Mouse (Mus musculus) heart, embryonic 14.5 days (tissue): ENCODE data around the gene Fam98a. TPM values are rescaled to one million over a fixed set of nuclear protein-coding genes. Genes with fewer than 3 reads are reported as not detected.

ENCODE experiments used
- ATAC-seq: fragments of 200-750 bp; cut with Nextera tagmentation; 2 replicates; pipeline ENCODE4 v1.8.0; 2017; ENCODE audit warnings: low read depth, moderate TSS enrichment; ENCODE audit not compliant: insufficient number of reproducible peaks, insufficient read depth, low FRiP score
- H3K27ac ChIP-seq, 2 experiments: fragments of 200-500 bp in 1 of 2; fragments of 300-500 bp in 1 of 2; sonication (generic) in 1 of 2; replicated peaks in 1 of 2; 2 replicates each; pipeline ENCODE4 v1.5.1; 2012 to 2014; ENCODE audit warnings: low read depth in 2 of 2, low read length in 2 of 2, control low read depth in 1 of 2, mild to moderate bottlenecking in 1 of 2, mixed read lengths in 1 of 2; ENCODE audit not compliant: control insufficient read depth in 1 of 2, insufficient read depth in 1 of 2
- H3K27me3 ChIP-seq: fragments of 300-500 bp; sonication (generic); 2 replicates; pipeline ENCODE4 v1.6.1; 2014; ENCODE audit warnings: mild to moderate bottlenecking, low read length, control low read depth; ENCODE audit not compliant: control insufficient read depth, insufficient read depth
- H3K36me3 ChIP-seq: fragments of 300-500 bp; sonication (generic); 2 replicates; pipeline ENCODE4 v1.6.1; 2014; ENCODE audit warnings: mild to moderate bottlenecking, control low read depth, low read length, mixed read lengths; ENCODE audit not compliant: control insufficient read depth, insufficient read depth
- H3K4me1 ChIP-seq, 2 experiments: fragments of 200-500 bp in 1 of 2; fragments of 300-500 bp in 1 of 2; sonication (generic) in 1 of 2; 2 replicates each; pipeline ENCODE4 v1.6.1; 2012 to 2014; ENCODE audit warnings: low read length in 2 of 2, control low read depth in 1 of 2, mixed read lengths in 1 of 2; ENCODE audit not compliant: control insufficient read depth in 2 of 2, insufficient read depth in 2 of 2
- H3K4me2 ChIP-seq: fragments of 300-500 bp; sonication (generic); 2 replicates; pipeline ENCODE4 v1.6.1; 2014; ENCODE audit warnings: mild to moderate bottlenecking, low read length
- H3K4me3 ChIP-seq, 2 experiments: fragments of 200-500 bp in 1 of 2; fragments of 300-500 bp in 1 of 2; sonication (generic) in 1 of 2; 2 replicates each; pipeline ENCODE4 v1.5.1; 2012 to 2014; ENCODE audit warnings: low read length in 2 of 2, mild to moderate bottlenecking in 2 of 2, control low read depth in 1 of 2, low read depth in 1 of 2, moderate library complexity in 1 of 2; ENCODE audit not compliant: control insufficient read depth in 1 of 2, insufficient read depth in 1 of 2
- H3K9ac ChIP-seq: fragments of 300-500 bp; sonication (generic); 2 replicates; pipeline ENCODE4 v1.6.1; 2014; ENCODE audit warnings: mild to moderate bottlenecking, low read length
- H3K9me3 ChIP-seq: fragments of 300-500 bp; sonication (generic); 2 replicates; pipeline ENCODE4 v1.6.1; 2016; ENCODE audit warnings: low read length, control low read depth; ENCODE audit not compliant: control insufficient read depth
- WGBS: fragments of 180-500 bp; shearing (Covaris S2); extraction: QIAGEN DNeasy Blood & Tissue Kit; methylation state at CpG from one replicate; pipeline ENCODE4 v1.1.7; 2014; 5-methylcytosine and 5-hydroxymethylcytosine counted together
- polyA plus RNA-seq: library from polyadenylated mRNA; unstranded; fragments of >200 nt; fragmentation: Nextera tagmentation; extraction: Ambion mirVana; gene quantifications from 2 replicates; pipeline ENCODE4 v1.2.1, GENCODE M21; 2014

Fam98a gene
- polyA plus RNA-seq, 1 experiment from 2014 or later = 8.8 TPM

DNA sequence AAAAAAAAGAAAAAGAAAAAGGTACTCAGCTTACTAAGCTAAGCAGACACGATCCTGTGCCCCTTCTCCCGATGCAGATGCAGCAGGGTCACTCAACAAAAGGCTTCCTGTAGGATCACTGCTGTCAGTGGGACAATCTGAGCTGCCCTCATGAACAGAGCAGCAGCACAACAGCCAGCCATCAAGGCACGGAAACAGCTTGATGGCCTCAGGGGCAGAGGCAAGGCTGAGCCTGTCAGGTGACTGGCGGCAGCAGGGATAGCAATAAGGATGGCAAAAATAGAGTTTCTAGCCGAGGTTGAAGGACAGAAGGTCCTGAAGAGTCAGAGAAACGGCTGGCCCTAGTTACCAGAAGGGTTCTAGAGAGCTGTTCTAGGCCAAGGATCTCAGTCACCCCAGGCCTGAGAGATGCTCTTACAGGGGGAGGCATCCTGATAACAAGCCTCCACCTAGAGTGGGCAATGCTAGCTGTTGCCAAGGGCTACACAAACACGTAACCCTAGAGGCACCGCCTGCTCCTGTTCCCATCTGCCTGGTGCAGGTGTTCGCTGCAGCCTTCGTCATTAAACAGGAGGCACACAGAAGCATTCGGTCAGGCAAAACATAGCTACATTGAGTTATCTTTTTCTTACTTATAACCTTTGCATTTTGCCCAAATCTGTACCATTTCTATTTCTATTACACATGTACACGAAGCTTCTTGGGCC lies 17.3 kb downstream of the Fam98a start:
- 62% methylated on average over 12 of the region's 12 CpGs for WGBS

DNA sequence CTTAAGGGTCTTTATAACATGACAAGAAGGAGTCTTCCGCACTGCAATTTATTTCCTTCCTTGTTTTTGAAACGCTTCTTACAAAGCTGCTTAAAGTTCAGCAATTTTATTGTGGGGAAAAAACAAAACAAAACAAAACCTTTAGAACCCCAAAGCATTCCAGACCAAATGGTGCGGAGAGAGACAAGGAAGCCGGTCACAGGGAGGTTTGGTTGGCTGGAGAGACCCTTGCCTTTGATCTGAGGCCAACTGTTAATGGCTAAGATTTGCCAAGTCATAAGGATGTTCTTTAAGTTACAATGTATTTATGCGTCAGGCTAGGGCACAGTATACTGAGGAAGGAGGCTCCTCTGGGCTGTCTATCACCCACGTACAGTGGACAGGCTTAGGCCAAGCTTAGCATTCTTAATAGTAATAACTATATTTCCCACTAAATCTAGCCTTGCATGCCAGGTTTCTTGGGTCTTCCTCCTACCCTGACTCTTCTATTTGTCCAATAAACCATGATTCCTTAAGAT lies 19.2 kb downstream of the Fam98a start:
- peaks cover 4 to 6% of the 10 kb centered on the region in 2 experiments; a peak in 3 of 4 replicates for H3K4me1 ChIP-seq
- H3K9ac ChIP-seq = no peak overlapping the region
- H3K36me3 ChIP-seq = peaks cover 9% of the 10 kb centered on the region
- no peak overlapping the region for H3K4me2 ChIP-seq
- H3K27me3 ChIP-seq = no peaks in the 10 kb centered on the region
- ATAC-seq = no peak
- H3K4me3 ChIP-seq = no peak overlapping the region
- H3K27ac ChIP-seq = no peak overlapping the region
- 89% methylated on average over 6 of the region's 6 CpGs for WGBS
- H3K9me3 ChIP-seq = no peaks in the 10 kb centered on the region

More for the DNA sequence above, 17.3 kb downstream of the Fam98a start:
- Histone ChIP-seq H3K4me2 (no peak overlapping the region), H3K4me3 (no peak overlapping the region), H3K27ac (no peak overlapping the region), H3K27me3 (no peaks in the 10 kb centered on the region), H3K9ac (no peak overlapping the region), H3K4me1 (peaks cover 4 to 6% of the 10 kb centered on the region in 2 experiments; a peak in 3 of 4 replicates), H3K9me3 (no peaks in the 10 kb centered on the region), H3K36me3 (peaks cover 25% of the 10 kb centered on the region)
- ATAC-seq = 0 out of 2 replicates have a peak, but pooled peaks have one; percentile 31

- Histone ChIP-seq H3K4me2 (no peak overlapping the region), H3K27ac (no peak overlapping the region), H3K27me3 (no peaks in the 10 kb centered on the region), H3K4me3 (no peak overlapping the region), H3K9ac (no peak overlapping the region), H3K9me3 (no peaks in the 10 kb centered on the region), H3K4me1 (peaks cover 2% of the 10 kb centered on the region in 2 experiments; a peak in 3 of 4 replicates), H3K36me3 (0 out of 2 replicates have a peak, but pooled peaks cover 3% of the 10 kb centered on the region)
- 91% methylated on average over 14 of the region's 14 CpGs for WGBS
- no peak for ATAC-seq
Measured at GRCm38 (mm10) chr17:75529222-75529935, 22.4 kb downstream of the Fam98a start.

- H3K9me3 ChIP-seq = no peaks in the 10 kb centered on the region
- no peaks in the 10 kb centered on the region for H3K27me3 ChIP-seq
- no peak overlapping the region for H3K4me3 ChIP-seq
- H3K4me1 ChIP-seq = no peaks in the 10 kb centered on the region
- H3K27ac ChIP-seq = no peak overlapping the region
- 0 out of 2 replicates have a peak, but pooled peaks cover 3% of the 10 kb centered on the region for H3K36me3 ChIP-seq
- H3K9ac ChIP-seq = no peak overlapping the region
- H3K4me2 ChIP-seq = no peak overlapping the region
- WGBS = 100% methylated on average over 1 of the region's 1 CpGs
- ATAC-seq = no peak
Measured at GRCm38 (mm10) chr17:75526411-75526810, 25.3 kb downstream of the Fam98a start.

GRCm38 (mm10) chr17:75523812-75524211 lies 27.9 kb downstream of the Fam98a start:
- WGBS = 59% methylated on average over 3 of the region's 3 CpGs
- no peak for ATAC-seq
- Histone ChIP-seq H3K9me3 (no peaks in the 10 kb centered on the region), H3K4me3 (no peak overlapping the region), H3K27ac (no peak overlapping the region), H3K27me3 (no peaks in the 10 kb centered on the region), H3K36me3 (0 out of 2 replicates have a peak, but pooled peaks cover 3% of the 10 kb centered on the region), H3K4me2 (no peak overlapping the region), H3K4me1 (no peaks in the 10 kb centered on the region), H3K9ac (no peak overlapping the region)

GRCm38 (mm10) chr17:75522347-75523065 lies 29.2 kb downstream of the Fam98a start:
- WGBS = 41% methylated on average over 9 of the region's 9 CpGs
- ATAC-seq = no peak
- H3K9me3 ChIP-seq = no peaks in the 10 kb centered on the region
- H3K27me3 ChIP-seq = no peaks in the 10 kb centered on the region
- H3K4me2 ChIP-seq = no peak overlapping the region
- H3K36me3 ChIP-seq = 0 out of 2 replicates have a peak, but pooled peaks cover 3% of the 10 kb centered on the region
- no peak overlapping the region for H3K9ac ChIP-seq
- H3K27ac ChIP-seq = no peak overlapping the region
- peaks cover 0 to 4% of the 10 kb centered on the region in 2 experiments; a peak in 1 of 4 replicates for H3K4me1 ChIP-seq
- no peak overlapping the region for H3K4me3 ChIP-seq

DNA sequence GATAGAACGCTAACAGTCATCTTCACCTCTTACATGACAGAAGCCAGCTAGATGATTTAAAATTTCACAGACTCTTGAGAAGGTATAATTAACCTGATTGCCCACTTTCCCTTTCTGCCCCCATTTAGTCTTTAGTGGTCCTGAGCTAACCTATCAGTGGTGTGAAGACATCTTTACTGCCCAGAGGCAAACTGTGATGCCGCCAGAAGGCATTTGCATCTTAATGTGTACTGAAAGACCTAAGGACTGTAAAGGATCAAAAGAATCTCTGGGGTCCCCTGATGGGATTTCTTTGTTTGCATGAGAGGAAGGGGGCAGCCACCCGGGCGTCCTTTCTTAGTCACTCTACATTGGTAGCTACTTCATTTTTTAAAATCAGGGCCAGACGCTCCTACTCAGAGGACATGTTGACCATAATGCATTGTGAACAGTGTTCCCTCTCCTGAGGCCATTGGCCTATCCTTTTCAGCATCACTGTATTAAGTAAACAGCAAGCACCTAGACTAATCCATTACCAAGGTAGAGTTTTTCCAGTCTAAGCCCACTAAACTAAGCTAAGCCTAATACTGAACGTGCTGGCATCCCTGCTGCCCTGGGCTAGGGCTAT lies 30.4 kb downstream of the Fam98a start:
- H3K27me3 ChIP-seq = no peaks in the 10 kb centered on the region
- no peak overlapping the region for H3K27ac ChIP-seq
- H3K4me3 ChIP-seq = no peak overlapping the region
- H3K36me3 ChIP-seq = 0 out of 2 replicates have a peak, but pooled peaks cover 3% of the 10 kb centered on the region
- H3K4me2 ChIP-seq = no peak overlapping the region
- no peak overlapping the region for H3K9ac ChIP-seq
- WGBS = 60% methylated on average over 6 of the region's 6 CpGs
- peaks cover 4 to 8% of the 10 kb centered on the region in 2 experiments; a peak in 2 of 4 replicates for H3K4me1 ChIP-seq
- no peak for ATAC-seq
- H3K9me3 ChIP-seq = no peaks in the 10 kb centered on the region
